Mouse (Mus musculus) forebrain, postnatal 0 days (tissue): Measurements from ENCODE around the gene Mef2c. TPM values are rescaled to one million over a fixed set of nuclear protein-coding genes. Genes with fewer than 3 reads are reported as not detected.
A peak's percentile ranks its signal among the peaks of the same experiment; 100 is the strongest.

Experiments used
- ATAC-seq: fragments of 200-750 bp; cut with Nextera tagmentation; 2 replicates; pipeline ENCODE4 v1.8.0; 2017; ENCODE audit warnings: mild to moderate bottlenecking, moderate library complexity
- DNase-seq: peaks from one replicate; pipeline ENCODE4 v3.0.0-alpha.2; 2015
- H3K27ac ChIP-seq: fragments of 300-500 bp; sonication (generic); 2 replicates; pipeline ENCODE4 v1.5.1; 2014; ENCODE audit warnings: low read depth, mild to moderate bottlenecking, antibody characterized with exemption, low read length, moderate library complexity, mixed read lengths
- H3K27me3 ChIP-seq: fragments of 300-500 bp; sonication (generic); 2 replicates; pipeline ENCODE4 v1.6.1; 2014; ENCODE audit warnings: mild to moderate bottlenecking, low read length, mixed read lengths; ENCODE audit not compliant: insufficient read depth
- H3K36me3 ChIP-seq: fragments of 300-500 bp; sonication (generic); 2 replicates; pipeline ENCODE4 v1.6.1; 2014; ENCODE audit warnings: mild to moderate bottlenecking, moderate library complexity; ENCODE audit not compliant: insufficient read depth
- H3K4me1 ChIP-seq: fragments of 300-500 bp; sonication (generic); 2 replicates; pipeline ENCODE4 v1.6.1; 2014; ENCODE audit warnings: antibody characterized with exemption; ENCODE audit not compliant: insufficient read depth
- H3K4me2 ChIP-seq: fragments of 300-500 bp; sonication (generic); 2 replicates; pipeline ENCODE4 v1.6.1; 2014; ENCODE audit warnings: low read depth, mild to moderate bottlenecking, moderate library complexity
- H3K4me3 ChIP-seq: fragments of 300-500 bp; sonication (generic); 2 replicates; pipeline ENCODE4 v1.5.1; 2014; ENCODE audit warnings: low read depth, low read length, mixed read lengths
- H3K9ac ChIP-seq: fragments of 300-500 bp; sonication (generic); 2 replicates; pipeline ENCODE4 v1.6.1; 2014; ENCODE audit warnings: mild to moderate bottlenecking
- H3K9me3 ChIP-seq: fragments of 300-500 bp; sonication (generic); 2 replicates; pipeline ENCODE4 v1.6.1; 2016; ENCODE audit warnings: low read length
- CTCF ChIP-seq: sonication (generic); IDR thresholded peaks from 2 replicates; pipeline ENCODE4 v1.5.1; 2016; ENCODE audit warnings: antibody characterized with exemption, control low read depth, low read depth
- WGBS: fragments of 180-500 bp; shearing (Covaris S2); extraction: QIAGEN DNeasy Blood & Tissue Kit; methylation state at CpG from one replicate; pipeline ENCODE4 v1.1.7; 2014; 5-methylcytosine and 5-hydroxymethylcytosine counted together
- polyA plus RNA-seq: library from polyadenylated mRNA; unstranded; fragments of >200 nt; fragmentation: Nextera tagmentation; extraction: Ambion mirVana; gene quantifications from 2 replicates; pipeline ENCODE4 v1.2.1, GENCODE M21; 2015
- total RNA-seq: library from RNA; depleted of rRNA; stranded (reverse); fragments of >200 nt; gene quantifications from 2 replicates; pipeline ENCODE4 v1.2.3, GENCODE M21; 2014; rRNA removed

Gene Mef2c
- total RNA-seq = 245 and 448 TPM in 2 replicates
- polyA plus RNA-seq = 373 and 527 TPM in 2 replicates

GRCm38 (mm10) chr13:83503919-83504318, at the start of gene Mef2c:
Gene Mef2c (plus strand): TSS chr13:83504034.
- Histone ChIP-seq H3K9me3 (no peaks in the 10 kb centered on the region), H3K4me1 (no peaks in the 10 kb centered on the region), H3K36me3 (no peaks in the 10 kb centered on the region), H3K4me3 (no peak within 1 kb of the TSS), H3K4me2 (no peak within 1 kb of the TSS), H3K27me3 (no peaks in the 10 kb centered on the region), H3K27ac (no peak within 1 kb of the TSS), H3K9ac (no peak within 1 kb of the TSS)
- WGBS = 79% methylated on average over 7 of the region's 7 CpGs
- TF ChIP-seq CTCF = no peak
- ATAC-seq (no peak), DNase-seq (no peak)

- H3K9ac ChIP-seq = no peak overlapping the region
- no peak for TF ChIP-seq CTCF
- ATAC-seq (peak; percentile 32), DNase-seq (no peak)
- no peaks in the 10 kb centered on the region for H3K36me3 ChIP-seq
- no peaks in the 10 kb centered on the region for H3K9me3 ChIP-seq
- H3K4me2 ChIP-seq = no peak overlapping the region
- H3K4me3 ChIP-seq = no peak overlapping the region
- H3K27me3 ChIP-seq = no peaks in the 10 kb centered on the region
- H3K27ac ChIP-seq = no peak overlapping the region
- no peaks in the 10 kb centered on the region for H3K4me1 ChIP-seq
Observed at GRCm38 (mm10) chr13:83458729-83459128, 45.1 kb upstream of the Mef2c start.

DNA sequence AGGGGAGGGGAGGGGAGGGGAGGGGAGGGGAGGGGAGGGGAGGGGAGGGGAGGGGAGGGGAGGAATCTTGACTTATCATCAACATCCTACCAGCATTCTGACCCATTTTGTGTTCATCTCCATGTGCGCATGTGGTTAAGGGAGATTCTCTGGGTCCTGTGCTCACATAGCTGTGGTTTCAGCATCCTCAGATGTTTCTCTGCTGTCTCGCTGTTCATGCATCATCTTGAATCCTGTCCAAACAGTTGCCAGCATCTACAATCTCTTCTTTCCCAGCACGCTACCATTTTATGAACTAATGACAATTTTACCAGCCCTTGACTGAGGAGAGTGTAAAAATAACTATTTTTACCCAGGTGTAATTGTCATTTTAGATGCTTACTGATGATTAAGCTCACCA, 44.2 kb upstream of the Mef2c start:
- no peak overlapping the region for H3K27ac ChIP-seq
- H3K9ac ChIP-seq = no peak overlapping the region
- no peaks in the 10 kb centered on the region for H3K9me3 ChIP-seq
- H3K4me2 ChIP-seq = no peak overlapping the region
- no peak for TF ChIP-seq CTCF
- ATAC-seq = no peak
- 91% methylated on average over 3 of the region's 3 CpGs for WGBS
- no peak for DNase-seq
- no peak overlapping the region for H3K4me3 ChIP-seq
- no peaks in the 10 kb centered on the region for H3K4me1 ChIP-seq
- H3K36me3 ChIP-seq = no peaks in the 10 kb centered on the region
- no peaks in the 10 kb centered on the region for H3K27me3 ChIP-seq

GRCm38 (mm10) chr13:83460620-83461019, 43.2 kb upstream of the Mef2c start:
- no peak overlapping the region for H3K27ac ChIP-seq
- no peak for DNase-seq
- TF ChIP-seq CTCF = no peak
- WGBS = 93% methylated on average over 1 of the region's 1 CpGs
- ATAC-seq = no peak
- no peak overlapping the region for H3K9ac ChIP-seq
- no peak overlapping the region for H3K4me3 ChIP-seq
- no peak overlapping the region for H3K4me2 ChIP-seq
- H3K9me3 ChIP-seq = no peaks in the 10 kb centered on the region
- H3K4me1 ChIP-seq = no peaks in the 10 kb centered on the region
- no peaks in the 10 kb centered on the region for H3K27me3 ChIP-seq
- no peaks in the 10 kb centered on the region for H3K36me3 ChIP-seq

- H3K9me3 ChIP-seq = no peaks in the 10 kb centered on the region
- H3K4me2 ChIP-seq = no peak overlapping the region
- H3K4me1 ChIP-seq = no peaks in the 10 kb centered on the region
- H3K27ac ChIP-seq = no peak overlapping the region
- no peak overlapping the region for H3K9ac ChIP-seq
- WGBS = 61% methylated on average over 2 of the region's 2 CpGs
- TF ChIP-seq CTCF = no peak
- DNase-seq (no peak), ATAC-seq (no peak)
- H3K36me3 ChIP-seq = no peaks in the 10 kb centered on the region
- no peak overlapping the region for H3K4me3 ChIP-seq
- H3K27me3 ChIP-seq = no peaks in the 10 kb centered on the region
Observed at GRCm38 (mm10) chr13:83461556-83461955, 42.3 kb upstream of the Mef2c start.

GRCm38 (mm10) chr13:83466756-83467155, 37.1 kb upstream of the Mef2c start:
- no peak for TF ChIP-seq CTCF
- 93% methylated on average over 5 of the region's 5 CpGs for WGBS
- no peak for DNase-seq

GRCm38 (mm10) chr13:83468794-83469193, 35.0 kb upstream of the Mef2c start:
- Histone ChIP-seq H3K9ac (no peak overlapping the region), H3K27me3 (no peaks in the 10 kb centered on the region), H3K27ac (no peak overlapping the region), H3K4me3 (no peak overlapping the region), H3K4me2 (no peak overlapping the region), H3K36me3 (no peaks in the 10 kb centered on the region), H3K9me3 (no peaks in the 10 kb centered on the region), H3K4me1 (no peaks in the 10 kb centered on the region)
- no peak for ATAC-seq
- 78% methylated on average over 3 of the region's 3 CpGs for WGBS
- no peak for TF ChIP-seq CTCF
- no peak for DNase-seq

More at GRCm38 (mm10) chr13:83466756-83467155, 37.1 kb upstream of the Mef2c start:
- Histone ChIP-seq H3K36me3 (no peaks in the 10 kb centered on the region), H3K4me3 (no peak overlapping the region), H3K27me3 (no peaks in the 10 kb centered on the region), H3K9ac (no peak overlapping the region), H3K9me3 (no peaks in the 10 kb centered on the region), H3K4me2 (no peak overlapping the region), H3K4me1 (no peaks in the 10 kb centered on the region), H3K27ac (no peak overlapping the region)
- no peak for ATAC-seq

DNA sequence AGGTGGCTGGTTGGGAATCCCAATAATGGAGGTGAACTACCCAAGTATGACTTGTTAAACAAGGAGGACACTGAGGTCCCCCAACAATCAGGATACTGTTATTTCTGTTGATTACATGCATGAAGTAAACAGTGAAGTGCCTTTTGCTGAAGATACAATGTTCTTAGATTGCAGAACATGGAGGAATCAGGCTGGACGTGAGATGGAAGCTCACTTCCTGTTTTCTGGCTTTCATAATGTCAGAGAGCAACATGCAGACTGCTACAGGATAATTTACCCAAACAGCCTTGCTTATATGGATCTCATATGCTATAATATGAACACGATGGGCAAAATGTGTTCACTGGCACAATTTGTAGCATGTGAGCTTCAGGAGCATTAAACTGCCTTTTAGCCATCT, 30.1 kb upstream of the Mef2c start:
- Histone ChIP-seq H3K4me2 (no peak overlapping the region), H3K27ac (no peak overlapping the region), H3K4me1 (no peaks in the 10 kb centered on the region), H3K36me3 (no peaks in the 10 kb centered on the region), H3K9me3 (no peaks in the 10 kb centered on the region), H3K9ac (no peak overlapping the region), H3K27me3 (no peaks in the 10 kb centered on the region), H3K4me3 (no peak overlapping the region)
- no peak for TF ChIP-seq CTCF
- DNase-seq (no peak), ATAC-seq (no peak)
- 77% methylated on average over 2 of the region's 2 CpGs for WGBS
